Mouse (Mus musculus): ENCODE results near the gene Nod1.
A peak's percentile ranks its signal among the peaks of the same experiment; 100 is the strongest.

The Nod1 gene

GRCm38 (mm10) chr6:54939631-54940030 is 32.8 kb downstream of the Nod1 start:
- no peak for DNase-seq (ENCODE audit: low spot score)

GRCm38 (mm10) chr6:54936496-54936895 is 35.9 kb downstream of the Nod1 start:
- DNase-seq (ENCODE audit: low spot score): peak; percentile 34

- DNase-seq (ENCODE audit: low spot score): no peak
These were observed 37.5 kb downstream of the Nod1 start for GRCm38 (mm10) chr6:54934930-54935329.

- DNase-seq (ENCODE audit: low spot score): no peak
These were observed 38.1 kb downstream of the Nod1 start for GRCm38 (mm10) chr6:54934313-54934712.

- DNase-seq (ENCODE audit: low spot score): no peak
These were observed 38.5 kb downstream of the Nod1 start for GRCm38 (mm10) chr6:54933866-54934265.

GRCm38 (mm10) chr6:54933216-54933615 is 39.2 kb downstream of the Nod1 start:
- DNase-seq (ENCODE audit: low spot score): no peak

GRCm38 (mm10) chr6:54932526-54932925 is 39.9 kb downstream of the Nod1 start:
- no peak for DNase-seq (ENCODE audit: low spot score)

- no peak for DNase-seq (ENCODE audit: low spot score)
These were observed 40.8 kb downstream of the Nod1 start for GRCm38 (mm10) chr6:54931641-54932040.

GRCm38 (mm10) chr6:54927946-54928345 is 44.5 kb downstream of the Nod1 start:
- no peak for DNase-seq (ENCODE audit: low spot score)

GRCm38 (mm10) chr6:54926899-54927298 is 45.5 kb downstream of the Nod1 start:
- no peak for DNase-seq (ENCODE audit: low spot score)

- DNase-seq (ENCODE audit: low spot score): peak; percentile 27
These were observed 46.5 kb downstream of the Nod1 start for GRCm38 (mm10) chr6:54925736-54926440.

- DNase-seq (ENCODE audit: low spot score): no peak
These were observed 47.9 kb downstream of the Nod1 start for GRCm38 (mm10) chr6:54924538-54924937.

GRCm38 (mm10) chr6:54918521-54918920 is 53.9 kb downstream of the Nod1 start:
- no peak for DNase-seq (ENCODE audit: low spot score)

GRCm38 (mm10) chr6:54917523-54917922 is 54.9 kb downstream of the Nod1 start:
- DNase-seq (ENCODE audit: low spot score): peak; percentile 58

GRCm38 (mm10) chr6:54916941-54917340 is 55.5 kb downstream of the Nod1 start:
- no peak for DNase-seq (ENCODE audit: low spot score)

- peak; percentile 22 for DNase-seq (ENCODE audit: low spot score)
These were observed 56.2 kb downstream of the Nod1 start for GRCm38 (mm10) chr6:54916163-54916562.

- no peak for DNase-seq (ENCODE audit: low spot score)
These were observed 57.4 kb downstream of the Nod1 start for GRCm38 (mm10) chr6:54914977-54915376.

GRCm38 (mm10) chr6:54906053-54907040 is 66.1 kb downstream of the Nod1 start:
- no peak for DNase-seq (ENCODE audit: low spot score)

GRCm38 (mm10) chr6:54902547-54902946 is 69.9 kb downstream of the Nod1 start:
- DNase-seq (ENCODE audit: low spot score): peak; percentile 21

- no peak for DNase-seq (ENCODE audit: low spot score)
These were observed 72.2 kb downstream of the Nod1 start for GRCm38 (mm10) chr6:54900256-54900655.

- no peak for DNase-seq (ENCODE audit: low spot score)
These were observed 81.0 kb downstream of the Nod1 start for GRCm38 (mm10) chr6:54891384-54891783.

- DNase-seq (ENCODE audit: low spot score): no peak
These were observed 82.2 kb downstream of the Nod1 start for GRCm38 (mm10) chr6:54890221-54890620.

- no peak for DNase-seq (ENCODE audit: low spot score)
These were observed 86.2 kb downstream of the Nod1 start for GRCm38 (mm10) chr6:54886195-54886594.

Data from T-cell, adult 2 months (primary cell).